Mouse (Mus musculus): Measurements from ENCODE around the gene Pdcd4.
A peak's percentile ranks its signal among the peaks of the same experiment; 100 is the strongest.
"Not testable (repeated sequence)": the region's sequence is repeated elsewhere in the genome, so short reads cannot be mapped to it uniquely, and the experiment has no call there.

The Pdcd4 gene

GRCm38 (mm10) chr19:53944786-53945169 lies 52.7 kb downstream of the Pdcd4 start:
- DNase-seq (ENCODE audit: low spot score in 2 of 2): no peak

GRCm38 (mm10) chr19:53945171-53946042 lies 53.4 kb downstream of the Pdcd4 start:
- DNase-seq (ENCODE audit: low spot score in 2 of 2): peak; percentile 29 to 42

DNA sequence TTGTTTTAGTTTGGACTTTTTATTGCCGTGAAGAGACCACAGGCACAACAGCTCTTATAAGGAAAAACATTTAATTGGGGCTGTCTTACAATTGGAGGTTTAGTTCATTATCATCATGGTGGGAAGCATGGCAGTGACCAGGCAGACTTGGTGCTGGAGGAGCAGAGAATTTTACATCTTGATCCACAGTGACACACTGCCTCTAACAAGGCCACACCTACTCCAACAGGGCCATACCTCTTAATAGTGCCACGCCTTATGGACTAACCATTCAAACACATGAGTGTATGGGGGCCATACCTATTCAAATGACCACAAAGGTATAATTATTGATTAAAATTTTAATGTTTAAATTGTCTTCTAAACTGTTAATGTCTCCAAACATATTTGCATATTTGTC lies 65.5 kb downstream of the Pdcd4 start:
- DNase-seq (ENCODE audit: low spot score in 2 of 2): no peak

- DNase-seq (ENCODE audit: low spot score in 2 of 2): no peak
Observed at GRCm38 (mm10) chr19:53962511-53962910, 70.5 kb downstream of the Pdcd4 start.

GRCm38 (mm10) chr19:53964347-53964746 lies 72.3 kb downstream of the Pdcd4 start:
- DNase-seq (ENCODE audit: low spot score in 2 of 2): not testable (repeated sequence)

DNA sequence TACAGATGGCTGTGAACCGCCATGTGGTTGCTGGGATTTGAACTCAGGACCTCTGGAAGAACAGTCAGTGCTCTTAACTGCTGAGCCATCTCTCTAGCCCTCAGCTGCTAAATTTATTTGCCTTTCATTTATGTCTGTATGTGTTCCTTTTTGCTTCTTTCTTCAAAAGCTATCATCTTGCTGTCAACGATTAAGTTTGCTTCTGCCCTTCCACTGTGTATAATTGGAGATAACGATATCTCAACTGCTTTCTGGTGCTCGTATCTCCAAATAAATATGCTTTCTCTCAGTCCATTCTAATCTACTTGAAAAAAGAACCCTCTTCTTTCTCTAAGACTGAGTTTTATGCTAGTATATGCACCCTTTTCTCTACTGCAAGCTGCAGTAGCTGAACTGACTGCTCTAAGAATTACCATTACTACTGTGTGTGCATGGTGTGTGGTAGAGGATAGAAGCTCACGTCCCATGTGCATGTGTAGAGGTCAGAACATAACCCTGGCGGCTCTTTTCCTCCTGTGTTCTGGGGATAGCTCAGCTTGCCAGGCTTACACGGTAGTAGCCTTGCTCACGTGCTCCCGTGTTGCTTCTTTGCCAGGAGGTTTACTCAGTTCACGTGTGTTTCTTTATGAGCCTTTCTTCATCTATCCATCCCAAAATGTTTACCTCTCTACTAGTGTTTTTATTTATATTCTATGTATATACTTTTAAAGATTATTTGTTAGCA lies 73.0 kb downstream of the Pdcd4 start:
- DNase-seq (ENCODE audit: low spot score in 2 of 2): no peak

DNA sequence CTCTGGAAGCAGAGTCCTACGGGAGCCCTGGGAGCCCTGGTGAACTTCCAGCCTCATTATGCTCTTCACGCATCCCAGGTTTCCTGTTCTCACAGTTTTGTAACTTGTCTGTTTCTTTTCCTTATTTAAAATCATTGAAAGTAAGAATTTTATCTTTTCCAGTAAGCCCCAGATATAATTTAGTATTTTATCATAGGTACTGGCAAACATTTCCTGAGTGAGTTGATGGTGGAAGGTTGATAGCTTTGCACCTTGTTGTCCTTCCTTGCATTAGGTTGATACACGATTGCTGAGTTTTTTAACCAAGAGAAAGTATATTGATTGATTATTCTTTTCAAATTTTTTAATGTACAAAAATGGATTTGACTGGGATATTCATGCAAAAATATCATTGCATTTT lies 77.2 kb downstream of the Pdcd4 start:
- DNase-seq (ENCODE audit: low spot score in 2 of 2): no peak

GRCm38 (mm10) chr19:53971938-53972337 lies 79.9 kb downstream of the Pdcd4 start:
- no peak for DNase-seq (ENCODE audit: low spot score in 2 of 2)

DNA sequence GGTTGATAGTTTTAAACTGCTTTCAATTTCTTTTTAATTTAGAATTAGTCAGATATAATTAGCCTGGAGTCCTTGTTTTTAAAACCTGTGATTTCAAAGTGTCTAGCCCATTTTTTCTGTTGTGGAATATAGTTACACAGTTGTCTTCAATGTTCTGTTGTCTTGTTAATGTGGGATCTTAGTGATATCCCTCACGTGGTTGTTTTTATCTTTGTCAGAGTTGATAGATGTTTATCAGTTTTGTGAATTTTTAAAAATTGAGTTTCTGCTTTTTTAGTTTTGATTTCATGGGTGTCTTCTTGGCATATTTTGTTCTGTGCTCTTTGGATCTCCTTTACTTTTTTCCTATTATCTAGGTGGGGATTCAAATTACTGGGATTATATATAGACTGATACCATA lies 81.6 kb downstream of the Pdcd4 start:
- DNase-seq (ENCODE audit: low spot score in 2 of 2): no peak

Measured in heart, adult 9 months (tissue).